Mouse (Mus musculus) heart, adult 2 months (tissue): ENCODE results near the gene Slc46a1.

Experiments
- CTCF ChIP-seq: fragments of 200-600 bp; IDR thresholded peaks from 2 replicates; pipeline ENCODE4 v1.8.1; 2022; ENCODE audit warnings: antibody characterized with exemption, mild to moderate bottlenecking, moderate library complexity
- EP300 ChIP-seq: fragments of 200-500 bp; IDR thresholded peaks from 2 replicates; pipeline ENCODE4 v1.6.1; 2011; ENCODE audit warnings: low read depth, low read length, control low read depth; ENCODE audit not compliant: insufficient read depth
- POLR2A ChIP-seq: fragments of 200-500 bp; IDR thresholded peaks from 2 replicates; pipeline ENCODE4 v1.6.1; 2011; ENCODE audit warnings: mild to moderate bottlenecking, low read depth, low read length, control low read depth; ENCODE audit not compliant: insufficient read depth

GRCm38 (mm10) chr11:78475289-78475688 lies 9.8 kb downstream of the Slc46a1 start:
- TF ChIP-seq POLR2A (no peak), CTCF (no peak), EP300 (no peak)
